Mouse (Mus musculus): Measurements from ENCODE around the gene Mgat2. TPM values are rescaled to one million over a fixed set of nuclear protein-coding genes. Genes with fewer than 3 reads are reported as not detected.

Gene Mgat2
- polyA plus RNA-seq, 1 experiment from 2014 or later, result 45.6 TPM

GRCm38 (mm10) chr12:69184342-69185295 lies 662 bp downstream of the Mgat2 start:
- peak; percentile 67 for ATAC-seq (ENCODE audit: low FRiP score)
- H3K4me2 ChIP-seq, result peak overlapping the region; percentile 93
- no peaks in the 10 kb centered on the region for H3K9me3 ChIP-seq
- peaks cover 29% of the 10 kb centered on the region for H3K36me3 ChIP-seq (replicated peaks)
- no peaks in the 10 kb centered on the region for H3K27me3 ChIP-seq
- H3K9ac ChIP-seq, result peak overlapping the region; percentile 95
- H3K4me3 ChIP-seq (replicated peaks), result peak overlapping the region; percentile 93
- H3K27ac ChIP-seq, result peak overlapping the region; percentile 93
- peaks cover 23% of the 10 kb centered on the region for H3K4me1 ChIP-seq
- 2% methylated on average over 81 of the region's 86 CpGs for WGBS

DNA sequence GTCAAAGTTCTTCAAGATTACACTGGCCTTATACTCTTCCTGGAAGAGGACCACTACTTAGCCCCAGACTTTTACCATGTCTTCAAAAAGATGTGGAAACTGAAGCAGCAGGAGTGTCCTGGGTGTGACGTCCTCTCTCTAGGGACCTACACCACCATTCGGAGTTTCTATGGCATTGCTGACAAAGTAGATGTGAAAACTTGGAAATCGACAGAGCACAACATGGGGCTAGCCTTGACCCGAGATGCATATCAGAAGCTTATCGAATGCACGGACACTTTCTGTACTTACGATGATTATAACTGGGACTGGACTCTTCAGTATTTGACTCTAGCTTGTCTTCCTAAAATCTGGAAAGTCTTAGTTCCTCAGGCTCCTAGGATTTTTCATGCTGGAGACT lies 1.4 kb downstream of the Mgat2 start:
- peak overlapping the region; percentile 93 for H3K4me2 ChIP-seq
- H3K27ac ChIP-seq, result no peak overlapping the region
- WGBS, result 81% methylated on average over 7 of the region's 7 CpGs
- no peak for ATAC-seq (ENCODE audit: low FRiP score)
- H3K4me1 ChIP-seq, result peaks cover 23% of the 10 kb centered on the region
- peak overlapping the region; percentile 95 for H3K9ac ChIP-seq
- peak overlapping the region; percentile 93 for H3K4me3 ChIP-seq (replicated peaks)
- peaks cover 37% of the 10 kb centered on the region for H3K36me3 ChIP-seq (replicated peaks)
- H3K27me3 ChIP-seq, result no peaks in the 10 kb centered on the region
- no peaks in the 10 kb centered on the region for H3K9me3 ChIP-seq

- H3K9ac ChIP-seq, result no peak overlapping the region
- no peaks in the 10 kb centered on the region for H3K9me3 ChIP-seq
- H3K27ac ChIP-seq, result no peak overlapping the region
- no peak overlapping the region for H3K4me2 ChIP-seq
- H3K27me3 ChIP-seq, result no peaks in the 10 kb centered on the region
- peaks cover 40% of the 10 kb centered on the region for H3K36me3 ChIP-seq (replicated peaks)
- H3K4me3 ChIP-seq (replicated peaks), result no peak overlapping the region
- peaks cover 23% of the 10 kb centered on the region for H3K4me1 ChIP-seq
- ATAC-seq (ENCODE audit: low FRiP score), result no peak
- 76% methylated on average over 5 of the region's 5 CpGs for WGBS
Measured at GRCm38 (mm10) chr12:69186811-69187471, 3.0 kb downstream of the Mgat2 start.

DNA sequence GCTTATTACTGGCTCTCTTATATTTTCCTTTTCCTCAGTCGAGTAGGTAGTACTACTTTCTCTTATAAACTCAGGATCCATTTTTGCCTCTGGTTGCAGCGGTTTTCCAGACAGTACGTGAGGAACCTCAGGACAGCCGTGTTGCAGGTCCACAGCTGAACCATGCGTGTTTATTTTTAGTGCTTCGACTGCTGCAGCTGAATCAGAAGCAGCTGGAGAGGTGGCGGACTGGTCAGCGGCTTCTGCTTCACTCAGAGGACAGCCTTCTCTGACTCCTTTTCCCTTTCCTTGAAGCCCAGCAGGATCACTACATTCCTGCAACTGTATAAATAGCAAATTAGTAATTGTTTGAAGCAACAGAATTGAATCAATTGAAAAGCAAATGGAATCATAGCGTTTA lies 6.1 kb downstream of the Mgat2 start:
- no peak overlapping the region for H3K4me3 ChIP-seq (replicated peaks)
- H3K36me3 ChIP-seq (replicated peaks), result peaks cover 39% of the 10 kb centered on the region
- 92% methylated on average over 9 of the region's 9 CpGs for WGBS
- no peak overlapping the region for H3K9ac ChIP-seq
- no peak overlapping the region for H3K4me2 ChIP-seq
- H3K9me3 ChIP-seq, result no peaks in the 10 kb centered on the region
- ATAC-seq (ENCODE audit: low FRiP score), result no peak
- H3K27me3 ChIP-seq, result no peaks in the 10 kb centered on the region
- H3K4me1 ChIP-seq, result peaks cover 16% of the 10 kb centered on the region
- H3K27ac ChIP-seq, result no peak overlapping the region

DNA sequence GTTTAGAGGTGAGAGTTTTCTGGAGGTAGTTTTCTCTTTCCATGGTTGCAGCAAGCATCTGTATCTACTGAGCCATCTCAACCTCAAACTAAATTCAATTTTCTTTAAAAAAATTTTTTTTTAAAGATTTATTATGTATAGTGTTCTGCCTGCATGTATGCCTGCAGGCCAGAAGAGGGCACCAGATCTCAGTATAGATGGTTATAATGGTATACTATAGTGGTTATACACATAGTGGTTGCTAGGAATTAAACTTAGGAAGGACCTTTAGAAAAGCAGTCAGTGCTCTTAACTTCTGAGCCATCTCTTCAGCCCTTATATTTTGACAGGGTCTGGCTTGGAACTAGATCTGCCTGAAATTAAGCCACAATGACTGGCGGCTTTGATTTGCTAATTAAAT lies 6.6 kb downstream of the Mgat2 start:
- no peak overlapping the region for H3K4me2 ChIP-seq

GRCm38 (mm10) chr12:69191396-69191795 lies 7.4 kb downstream of the Mgat2 start:
- H3K27me3 ChIP-seq, result no peaks in the 10 kb centered on the region
- no peaks in the 10 kb centered on the region for H3K9me3 ChIP-seq
- WGBS, result 91% methylated on average over 5 of the region's 5 CpGs
- H3K4me3 ChIP-seq (replicated peaks), result no peak overlapping the region
- no peak overlapping the region for H3K27ac ChIP-seq
- no peak overlapping the region for H3K9ac ChIP-seq
- ATAC-seq (ENCODE audit: low FRiP score), result no peak
- H3K4me2 ChIP-seq, result no peak overlapping the region
- H3K36me3 ChIP-seq (replicated peaks), result peaks cover 39% of the 10 kb centered on the region
- H3K4me1 ChIP-seq, result peaks cover 18% of the 10 kb centered on the region

More for the DNA sequence above, 6.6 kb downstream of the Mgat2 start:
- no peak overlapping the region for H3K27ac ChIP-seq
- no peaks in the 10 kb centered on the region for H3K9me3 ChIP-seq
- H3K36me3 ChIP-seq (replicated peaks), result peaks cover 39% of the 10 kb centered on the region
- no peaks in the 10 kb centered on the region for H3K27me3 ChIP-seq
- peaks cover 14% of the 10 kb centered on the region for H3K4me1 ChIP-seq
- 97% methylated on average over 1 of the region's 1 CpGs for WGBS
- H3K9ac ChIP-seq, result no peak overlapping the region
- ATAC-seq (ENCODE audit: low FRiP score), result no peak
- H3K4me3 ChIP-seq (replicated peaks), result no peak overlapping the region

DNA sequence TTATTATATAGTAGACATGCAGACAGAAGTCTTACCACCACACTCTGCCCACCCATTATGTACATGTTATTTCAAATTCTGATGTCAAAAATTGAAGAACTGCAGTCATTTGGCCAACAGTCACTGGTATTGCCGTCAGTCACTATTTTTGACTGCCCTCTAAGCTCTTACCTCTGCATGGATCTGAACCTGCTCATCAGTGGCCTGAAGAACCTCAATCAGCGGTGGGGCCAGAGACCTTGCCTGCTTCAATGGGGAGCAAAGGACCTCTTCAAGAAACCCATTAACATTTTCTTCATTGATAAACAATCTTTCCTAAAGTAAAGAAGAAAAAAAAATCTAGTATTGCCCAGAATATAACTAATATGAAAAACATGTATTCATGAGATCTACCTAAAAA lies 8.7 kb downstream of the Mgat2 start:
- H3K27ac ChIP-seq, result no peak overlapping the region
- 92% methylated on average over 2 of the region's 2 CpGs for WGBS
- peaks cover 35% of the 10 kb centered on the region for H3K36me3 ChIP-seq (replicated peaks)

DNA sequence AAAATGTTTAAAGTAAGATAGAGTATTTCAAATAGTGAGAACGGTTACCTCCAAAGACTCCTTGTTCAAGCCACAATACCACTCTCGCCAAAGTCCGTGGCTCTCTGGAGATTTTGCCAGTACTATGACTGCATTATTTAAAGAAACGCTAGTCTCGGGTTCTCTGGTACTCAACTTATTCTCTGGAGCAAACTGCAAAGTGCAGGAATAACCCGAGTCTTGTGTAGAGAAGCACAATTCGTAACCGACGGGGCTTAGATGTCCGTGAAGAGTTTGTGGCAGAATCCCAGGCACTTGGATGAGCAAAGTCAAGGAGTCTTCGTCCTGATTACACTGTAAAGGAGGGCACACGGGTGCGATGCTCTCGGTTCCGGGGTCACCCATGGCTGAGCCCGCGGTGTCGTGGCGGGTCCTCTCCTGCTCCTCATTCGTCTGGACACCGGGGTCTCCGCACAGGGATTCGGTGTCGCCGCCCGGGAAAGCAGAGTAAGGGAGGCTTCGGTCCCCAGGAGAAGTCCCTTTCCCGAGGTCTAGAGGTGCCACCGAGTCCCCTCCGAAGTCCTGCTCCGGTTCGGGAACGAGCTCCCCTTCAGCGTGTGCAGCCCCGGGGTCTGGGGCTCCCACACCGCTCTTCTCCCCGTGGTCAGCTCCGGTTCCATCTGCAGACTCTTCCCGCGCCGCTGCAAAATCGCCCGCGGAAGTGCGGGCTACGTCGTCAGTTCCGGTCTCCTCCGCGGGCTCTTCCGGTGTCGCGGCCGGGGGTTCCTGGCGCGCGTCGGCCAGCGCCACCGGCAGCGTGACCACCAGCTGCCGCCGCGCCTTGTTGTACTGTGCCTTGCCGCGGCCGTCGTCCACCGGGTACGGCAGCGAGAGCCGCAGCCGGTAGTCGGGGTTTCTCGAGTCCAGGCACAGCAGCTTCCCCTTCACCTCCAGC lies 12.8 kb downstream of the Mgat2 start, which contains the start of gene Gm49383:
Gene Gm49383 (minus strand): TSS at position 661 of the 934 bp plus-strand sequence.
- Histone ChIP-seq H3K27ac (peak within 1 kb of the TSS; percentile 84), H3K4me1 (peaks cover 21% of the 10 kb centered on the region), H3K9ac (peak within 1 kb of the TSS; percentile 88), H3K9me3 (no peaks in the 10 kb centered on the region), H3K36me3 (replicated peaks) (peaks cover 23% of the 10 kb centered on the region), H3K4me2 (peak within 1 kb of the TSS; percentile 98), H3K27me3 (no peaks in the 10 kb centered on the region), H3K4me3 (replicated peaks) (peak within 1 kb of the TSS; percentile 93)
- WGBS, result under 1% methylated on average over 75 of the region's 75 CpGs
- ATAC-seq (ENCODE audit: low FRiP score), result peak; percentile 85

More for the DNA sequence above, 8.7 kb downstream of the Mgat2 start:
- no peak overlapping the region for H3K4me3 ChIP-seq (replicated peaks)
- ATAC-seq (ENCODE audit: low FRiP score), result no peak
- H3K4me2 ChIP-seq, result no peak overlapping the region
- no peaks in the 10 kb centered on the region for H3K27me3 ChIP-seq
- no peaks in the 10 kb centered on the region for H3K9me3 ChIP-seq
- H3K4me1 ChIP-seq, result peaks cover 9% of the 10 kb centered on the region
- H3K9ac ChIP-seq, result no peak overlapping the region

GRCm38 (mm10) chr12:69197378-69198163 lies 13.6 kb downstream of the Mgat2 start:
- under 1% methylated on average over 94 of the region's 94 CpGs for WGBS
- H3K9me3 ChIP-seq, result no peaks in the 10 kb centered on the region
- H3K9ac ChIP-seq, result peak overlapping the region; percentile 88
- peak overlapping the region; percentile 84 for H3K27ac ChIP-seq
- H3K4me3 ChIP-seq (replicated peaks), result peak overlapping the region; percentile 93
- H3K4me2 ChIP-seq, result peak overlapping the region; percentile 98
- peak; percentile 78 for ATAC-seq (ENCODE audit: low FRiP score)
- H3K36me3 ChIP-seq (replicated peaks), result peaks cover 25% of the 10 kb centered on the region
- no peaks in the 10 kb centered on the region for H3K27me3 ChIP-seq
- H3K4me1 ChIP-seq, result peaks cover 21% of the 10 kb centered on the region

DNA sequence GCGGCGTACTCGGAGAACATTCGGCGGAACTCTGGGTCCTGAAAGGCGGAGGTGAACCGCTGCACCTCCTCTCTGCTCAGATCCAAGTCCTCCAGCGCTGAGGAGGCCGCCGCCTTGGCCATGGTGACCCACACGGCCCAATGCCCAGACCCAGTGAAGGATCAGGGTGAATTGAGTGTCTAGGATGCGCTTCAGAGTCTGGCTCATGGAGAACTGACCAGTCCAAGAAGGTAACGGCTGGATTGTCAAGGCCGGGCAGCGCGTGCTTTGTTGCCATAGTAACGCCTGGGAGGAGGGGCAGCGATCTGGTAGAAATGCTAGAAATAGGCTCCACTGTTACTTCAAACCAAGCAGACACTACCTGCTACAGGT lies 14.2 kb downstream of the Mgat2 start, which contains the start of gene Dnaaf2:
Gene Dnaaf2 (minus strand): TSS at position 266 of the 372 bp plus-strand sequence.
- H3K27ac ChIP-seq, result peak within 1 kb of the TSS; percentile 84
- H3K36me3 ChIP-seq (replicated peaks), result peaks cover 27% of the 10 kb centered on the region
- peak within 1 kb of the TSS; percentile 88 for H3K9ac ChIP-seq
- H3K9me3 ChIP-seq, result no peaks in the 10 kb centered on the region
- H3K4me1 ChIP-seq, result peaks cover 21% of the 10 kb centered on the region
- no peaks in the 10 kb centered on the region for H3K27me3 ChIP-seq
- peak within 1 kb of the TSS; percentile 98 for H3K4me2 ChIP-seq
- peak; percentile 34 for ATAC-seq (ENCODE audit: low FRiP score)
- H3K4me3 ChIP-seq (replicated peaks), result peak within 1 kb of the TSS; percentile 93
- WGBS, result under 1% methylated on average over 18 of the region's 18 CpGs

DNA sequence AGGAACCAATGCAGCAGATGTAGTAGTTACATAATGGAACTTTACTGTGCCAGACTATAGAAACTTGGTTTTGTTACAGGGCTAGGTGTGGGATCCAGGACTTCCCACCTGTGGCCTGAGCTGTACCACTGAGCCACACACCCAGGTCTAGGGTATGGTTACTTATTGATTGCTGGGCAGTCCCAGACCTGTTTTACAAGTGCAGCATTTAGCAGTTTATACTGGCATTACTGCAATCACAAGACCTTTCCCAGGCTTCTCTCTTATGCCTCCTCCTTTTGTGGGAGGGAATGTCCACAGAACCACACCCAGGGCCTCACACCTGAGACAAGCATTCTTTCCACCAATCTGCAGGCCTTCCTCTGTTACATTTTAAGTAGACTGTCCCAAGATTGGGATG lies 15.0 kb downstream of the Mgat2 start:
- H3K36me3 ChIP-seq (replicated peaks), result peaks cover 27% of the 10 kb centered on the region
- no peak overlapping the region for H3K4me3 ChIP-seq (replicated peaks)
- no peak overlapping the region; the same call in 1 of the 2 replicates for H3K4me2 ChIP-seq
- no peaks in the 10 kb centered on the region for H3K9me3 ChIP-seq
- no peak overlapping the region for H3K9ac ChIP-seq
- H3K4me1 ChIP-seq, result peaks cover 21% of the 10 kb centered on the region
- ATAC-seq (ENCODE audit: low FRiP score), result no peak
- no peaks in the 10 kb centered on the region for H3K27me3 ChIP-seq
- no peak overlapping the region for H3K27ac ChIP-seq

All from forebrain, embryonic 12.5 days (tissue).